Mouse (Mus musculus) lung, embryonic 16.5 days (tissue): ENCODE results near the gene Prkag3. TPM values are rescaled to one million over a fixed set of nuclear protein-coding genes. Genes with fewer than 3 reads are reported as not detected.

Experiments used
- ATAC-seq: fragments of 200-750 bp; cut with Nextera tagmentation; 2 replicates; pipeline ENCODE4 v1.8.0; 2017; ENCODE audit warnings: low read depth, mild to moderate bottlenecking, moderate library complexity
- H3K27ac ChIP-seq: fragments of 300-500 bp; sonication (generic); 2 replicates; pipeline ENCODE4 v1.5.1; 2014; ENCODE audit warnings: mild to moderate bottlenecking, control low read depth, low read length
- H3K27me3 ChIP-seq: fragments of 300-500 bp; sonication (generic); 2 replicates; pipeline ENCODE4 v1.6.1; 2014; ENCODE audit warnings: low read depth, low read length, mixed read lengths; ENCODE audit not compliant: control insufficient read depth, insufficient read depth
- H3K36me3 ChIP-seq: fragments of 300-500 bp; sonication (generic); 2 replicates; pipeline ENCODE4 v1.6.1; 2014; ENCODE audit warnings: low read length; ENCODE audit not compliant: control insufficient read depth, insufficient read depth
- H3K4me1 ChIP-seq: fragments of 300-500 bp; sonication (generic); replicated peaks from 2 replicates; pipeline ENCODE4 v1.6.1; 2014; ENCODE audit warnings: low read length, mixed read lengths; ENCODE audit not compliant: control insufficient read depth, insufficient read depth
- H3K4me2 ChIP-seq: fragments of 300-500 bp; sonication (generic); 2 replicates; pipeline ENCODE4 v1.6.1; 2014; ENCODE audit warnings: low read depth, low read length, control low read depth
- H3K4me3 ChIP-seq: fragments of 300-500 bp; sonication (generic); 2 replicates; pipeline ENCODE4 v1.5.1; 2014; ENCODE audit warnings: mild to moderate bottlenecking, low read length, control low read depth
- H3K9ac ChIP-seq: fragments of 300-500 bp; sonication (generic); 2 replicates; pipeline ENCODE4 v1.6.1; 2014; ENCODE audit warnings: low read length, control low read depth
- H3K9me3 ChIP-seq: fragments of 300-500 bp; sonication (generic); 2 replicates; pipeline ENCODE4 v1.6.1; 2016; ENCODE audit warnings: low read length; ENCODE audit not compliant: control insufficient read depth
- WGBS: fragments of 180-500 bp; shearing (Covaris S2); extraction: QIAGEN DNeasy Blood & Tissue Kit; methylation state at CpG from one replicate; pipeline ENCODE4 v1.1.7; 2014; 5-methylcytosine and 5-hydroxymethylcytosine counted together
- polyA plus RNA-seq: library from polyadenylated mRNA; unstranded; fragments of >200 nt; fragmentation: Nextera tagmentation; extraction: Ambion mirVana; gene quantifications from 2 replicates; pipeline ENCODE4 v1.2.1, GENCODE M21; 2015

Gene Prkag3
- polyA plus RNA-seq, 1 experiment from 2014 or later = 0.67 TPM

GRCm38 (mm10) chr1:74784041-74784759 lies 35.2 kb upstream of the Prkag3 start:
- peaks cover 76% of the 10 kb centered on the region for H3K27me3 ChIP-seq
- 1% methylated on average over 63 of the region's 67 CpGs for WGBS
- H3K9me3 ChIP-seq = no peaks in the 10 kb centered on the region
- peak; percentile 39; the same call in 1 of the 2 replicates for ATAC-seq
- H3K4me1 ChIP-seq = peaks cover 14% of the 10 kb centered on the region
- no peak overlapping the region for H3K27ac ChIP-seq
- H3K4me2 ChIP-seq = peak overlapping the region; percentile 78
- peak overlapping the region; percentile 29 for H3K9ac ChIP-seq
- no peaks in the 10 kb centered on the region for H3K36me3 ChIP-seq
- peak overlapping the region; percentile 47 for H3K4me3 ChIP-seq

DNA sequence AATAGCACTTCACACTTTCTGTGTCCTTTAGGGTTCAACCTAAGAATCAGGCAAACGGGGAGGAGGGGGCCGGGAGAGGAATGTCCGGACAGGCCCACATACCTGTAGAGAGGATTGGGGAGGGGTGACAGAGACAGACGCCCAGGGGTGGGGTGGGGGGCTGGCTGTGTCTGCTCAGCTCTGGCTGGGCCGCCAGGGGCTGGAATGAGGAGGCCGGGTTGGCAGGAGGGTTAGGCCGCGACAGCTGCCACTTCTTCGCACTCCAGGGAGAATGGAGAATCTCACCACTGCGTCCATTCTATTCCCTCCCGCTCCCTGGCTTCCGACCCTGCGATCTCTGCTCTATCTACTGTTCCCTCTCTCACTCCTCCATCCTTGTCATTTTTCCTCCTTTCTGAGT lies 34.5 kb upstream of the Prkag3 start:
- 4% methylated on average over 13 of the region's 13 CpGs for WGBS
- 0 out of 2 replicates have a peak, but pooled peaks have one; percentile 20 for ATAC-seq
- Histone ChIP-seq H3K9me3 (no peaks in the 10 kb centered on the region), H3K4me2 (peak overlapping the region; percentile 78), H3K27me3 (peaks cover 70% of the 10 kb centered on the region), H3K9ac (no peak overlapping the region), H3K36me3 (no peaks in the 10 kb centered on the region), H3K4me3 (peak overlapping the region; percentile 47), H3K4me1 (peaks cover 14% of the 10 kb centered on the region), H3K27ac (no peak overlapping the region)

DNA sequence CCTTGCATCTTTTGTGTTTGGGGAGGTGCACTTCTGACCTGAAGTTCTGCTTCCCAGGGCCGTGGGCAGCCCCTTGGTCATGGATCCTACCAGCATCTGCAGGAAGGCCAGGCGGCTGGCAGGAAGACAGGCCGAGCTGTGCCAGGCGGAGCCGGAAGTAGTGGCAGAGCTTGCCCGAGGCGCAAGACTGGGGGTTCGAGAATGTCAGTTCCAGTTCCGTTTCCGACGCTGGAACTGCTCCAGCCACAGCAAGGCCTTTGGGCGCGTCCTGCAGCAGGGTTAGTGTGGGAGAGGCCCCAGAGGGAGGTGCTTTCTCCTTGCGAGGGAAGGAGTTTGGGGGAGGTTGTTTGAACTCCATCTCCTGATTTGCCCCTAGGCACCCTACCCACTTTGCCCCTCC lies 33.0 kb upstream of the Prkag3 start:
- no peaks in the 10 kb centered on the region for H3K36me3 ChIP-seq
- H3K9ac ChIP-seq = no peak overlapping the region
- no peak overlapping the region for H3K4me3 ChIP-seq
- ATAC-seq = no peak
- peaks cover 62% of the 10 kb centered on the region for H3K27me3 ChIP-seq
- 0 out of 2 replicates have a peak overlapping the region, but pooled peaks have one; percentile 10 for H3K4me2 ChIP-seq
- WGBS = 18% methylated on average over 14 of the region's 14 CpGs
- H3K27ac ChIP-seq = no peak overlapping the region
- peaks cover 14% of the 10 kb centered on the region for H3K4me1 ChIP-seq
- no peaks in the 10 kb centered on the region for H3K9me3 ChIP-seq

- peaks cover 10% of the 10 kb centered on the region for H3K4me1 ChIP-seq
- H3K4me2 ChIP-seq = no peak overlapping the region
- no peaks in the 10 kb centered on the region for H3K9me3 ChIP-seq
- 12% methylated on average over 3 of the region's 3 CpGs for WGBS
- ATAC-seq = no peak
- H3K27me3 ChIP-seq = peaks cover 40% of the 10 kb centered on the region
- no peaks in the 10 kb centered on the region for H3K36me3 ChIP-seq
- no peak overlapping the region for H3K9ac ChIP-seq
- no peak overlapping the region for H3K4me3 ChIP-seq
- no peak overlapping the region for H3K27ac ChIP-seq
Observed at GRCm38 (mm10) chr1:74778934-74779486, 30.0 kb upstream of the Prkag3 start.

DNA sequence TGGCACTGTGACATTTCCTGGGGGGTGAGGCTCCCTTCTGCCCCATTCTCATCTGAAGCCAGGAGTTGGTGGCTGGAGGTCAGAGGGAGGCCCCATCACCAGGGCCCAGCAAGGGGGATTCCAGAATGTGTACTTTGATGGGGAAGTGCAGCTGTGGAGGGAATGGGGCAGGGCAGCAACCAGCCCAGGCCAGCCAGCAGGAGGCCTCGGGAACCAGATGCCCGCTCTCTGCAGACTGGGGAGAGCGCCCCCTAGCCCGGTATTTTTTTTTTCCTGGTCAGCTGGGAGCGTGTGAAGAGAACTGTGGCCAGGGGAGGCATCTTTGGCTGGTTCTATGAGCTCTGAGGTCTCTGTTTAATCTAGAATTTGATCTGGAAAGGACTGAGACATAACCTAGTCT lies 26.8 kb upstream of the Prkag3 start:
- WGBS = 6% methylated on average over 5 of the region's 5 CpGs
- Histone ChIP-seq H3K4me1 (peaks cover 19% of the 10 kb centered on the region), H3K4me3 (no peak overlapping the region), H3K27ac (no peak overlapping the region), H3K36me3 (no peaks in the 10 kb centered on the region), H3K9me3 (no peaks in the 10 kb centered on the region), H3K4me2 (no peak overlapping the region), H3K27me3 (peaks cover 41% of the 10 kb centered on the region), H3K9ac (no peak overlapping the region)
- no peak for ATAC-seq

DNA sequence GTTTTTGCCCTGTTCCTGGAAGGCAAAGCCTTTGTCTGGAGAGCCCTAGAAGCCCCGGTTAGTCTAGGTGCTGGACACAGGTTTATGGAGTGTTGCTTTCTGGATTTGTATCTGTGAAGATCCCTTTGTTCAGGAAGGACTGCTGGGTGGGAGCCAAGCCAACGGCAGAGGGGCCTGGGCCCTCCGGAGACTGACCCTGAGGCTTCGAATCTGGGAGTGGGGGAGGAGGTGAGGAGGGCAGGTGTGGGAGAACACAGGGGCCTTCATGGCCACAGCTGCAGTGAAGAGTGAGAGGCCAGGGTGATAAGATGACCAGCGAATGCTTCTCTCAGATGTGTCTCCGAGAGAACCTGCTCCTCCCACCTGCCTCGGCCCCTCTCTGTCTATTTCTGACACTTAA lies 25.0 kb upstream of the Prkag3 start:
- Histone ChIP-seq H3K36me3 (no peaks in the 10 kb centered on the region), H3K9ac (no peak overlapping the region), H3K27ac (no peak overlapping the region), H3K4me2 (no peak overlapping the region), H3K27me3 (peaks cover 51% of the 10 kb centered on the region), H3K4me3 (no peak overlapping the region), H3K9me3 (no peaks in the 10 kb centered on the region), H3K4me1 (peaks cover 22% of the 10 kb centered on the region)
- 22% methylated on average over 7 of the region's 7 CpGs for WGBS
- ATAC-seq = no peak

- H3K4me1 ChIP-seq = peaks cover 22% of the 10 kb centered on the region
Observed at GRCm38 (mm10) chr1:74773136-74773535, 24.1 kb upstream of the Prkag3 start.

GRCm38 (mm10) chr1:74771931-74772620 lies 23.1 kb upstream of the Prkag3 start:
- Histone ChIP-seq H3K36me3 (no peaks in the 10 kb centered on the region), H3K4me3 (peak overlapping the region; percentile 55), H3K27me3 (peaks cover 55% of the 10 kb centered on the region), H3K4me1 (peaks cover 22% of the 10 kb centered on the region), H3K27ac (no peak overlapping the region), H3K9me3 (no peaks in the 10 kb centered on the region), H3K4me2 (peak overlapping the region; percentile 97), H3K9ac (peak overlapping the region; percentile 51)
- under 1% methylated on average over 38 of the region's 51 CpGs for WGBS
- ATAC-seq = no peak; the same call in 1 of the 2 replicates

More at GRCm38 (mm10) chr1:74773136-74773535, 24.1 kb upstream of the Prkag3 start:
- peak overlapping the region; percentile 97 for H3K4me2 ChIP-seq
- peak; percentile 96 for ATAC-seq
- H3K27ac ChIP-seq = no peak overlapping the region
- WGBS = under 1% methylated on average over 15 of the region's 15 CpGs
- no peaks in the 10 kb centered on the region for H3K9me3 ChIP-seq
- H3K4me3 ChIP-seq = peak overlapping the region; percentile 55
- H3K27me3 ChIP-seq = peaks cover 55% of the 10 kb centered on the region
- H3K36me3 ChIP-seq = no peaks in the 10 kb centered on the region
- H3K9ac ChIP-seq = no peak overlapping the region

GRCm38 (mm10) chr1:74771845-74771930 lies 22.7 kb upstream of the Prkag3 start, which contains the start of gene Wnt6:
Gene Wnt6 (plus strand): TSS chr1:74771892.
- no peak for ATAC-seq
- Histone ChIP-seq H3K9me3 (no peaks in the 10 kb centered on the region), H3K27me3 (peaks cover 55% of the 10 kb centered on the region), H3K27ac (no peak within 1 kb of the TSS), H3K9ac (peak within 1 kb of the TSS; percentile 51), H3K36me3 (no peaks in the 10 kb centered on the region), H3K4me1 (peaks cover 22% of the 10 kb centered on the region), H3K4me3 (peak within 1 kb of the TSS; percentile 55), H3K4me2 (peak within 1 kb of the TSS; percentile 97)
- WGBS = no CpG with 5 or more reads among the region's 8 CpGs
